Mouse (Mus musculus) CH12.LX (cell line): ENCODE results near the gene Esrrb. TPM values are rescaled to one million over a fixed set of nuclear protein-coding genes. Genes with fewer than 3 reads are reported as not detected.

ENCODE experiments used
- DNase-seq: peaks from one replicate; pipeline ENCODE4 v3.0.0-alpha.2; 2013; ENCODE audit errors: extremely low read depth
- H3K27ac ChIP-seq: 2 replicates; pipeline ENCODE4 v1.5.1; 2012; ENCODE audit warnings: low read depth, mild to moderate bottlenecking, control low read depth, moderate library complexity; ENCODE audit not compliant: insufficient read depth
- H3K27me3 ChIP-seq: replicated peaks from 2 replicates; pipeline ENCODE3; 2012; ENCODE audit warnings: inconsistent platforms
- H3K36me3 ChIP-seq, 2 experiments: replicated peaks in 1 of 2; 2 replicates each; pipeline versions ENCODE3 to v1.6.1; 2012; ENCODE audit warnings: inconsistent platforms in 1 of 2, low read length in 1 of 2, mild to moderate bottlenecking in 1 of 2, mixed read lengths in 1 of 2, moderate library complexity in 1 of 2; ENCODE audit not compliant: control insufficient read depth in 1 of 2, insufficient read depth in 1 of 2
- H3K4me1 ChIP-seq, 2 experiments: 2 replicates each; pipeline ENCODE4 v1.6.1; 2012; ENCODE audit warnings: inconsistent platforms in 1 of 2, moderate library complexity in 1 of 2; ENCODE audit not compliant: insufficient read depth in 2 of 2, control insufficient read depth in 1 of 2
- H3K4me2 ChIP-seq: 2 replicates; pipeline ENCODE4 v1.6.1; 2012; ENCODE audit warnings: low read depth, mild to moderate bottlenecking, control low read depth; ENCODE audit not compliant: poor library complexity, insufficient read depth, severe bottlenecking
- H3K4me3 ChIP-seq, 3 experiments: fragments of 150-350 bp in 1 of 3; sonication (generic) in 1 of 3; replicated peaks in 1 of 3; 2 replicates each; pipeline versions ENCODE3 to v1.5.1; 2011 to 2012; ENCODE audit warnings: low read depth in 2 of 3, low read length in 2 of 3, mild to moderate bottlenecking in 2 of 3, moderate library complexity in 2 of 3, control low read depth in 1 of 3, improper control_type of control experiment in 1 of 3, inconsistent platforms in 1 of 3, mixed read lengths in 1 of 3; ENCODE audit not compliant: poor library complexity in 1 of 3
- H3K79me2 ChIP-seq: replicated peaks from 2 replicates; pipeline ENCODE4 v1.6.1; 2012; ENCODE audit warnings: mild to moderate bottlenecking, moderate library complexity; ENCODE audit not compliant: control insufficient read depth, poor library complexity, insufficient read depth, severe bottlenecking; ENCODE audit errors: extremely low read depth
- H3K9ac ChIP-seq: 2 replicates; pipeline ENCODE4 v1.6.1; 2012; ENCODE audit warnings: low read depth, mild to moderate bottlenecking, control low read depth, moderate library complexity; ENCODE audit not compliant: insufficient read depth
- H3K9me3 ChIP-seq: replicated peaks from 2 replicates; pipeline ENCODE3; 2012; ENCODE audit warnings: low read length, inconsistent platforms, mixed read lengths
- CHD1 ChIP-seq: IDR thresholded peaks from 2 replicates; pipeline ENCODE4 v1.6.1; 2012; ENCODE audit warnings: low read depth, low read length, improper control_type of control experiment, inconsistent platforms
- E2F4 ChIP-seq: IDR thresholded peaks from 2 replicates; pipeline ENCODE4 v1.6.1; 2011; ENCODE audit warnings: low read depth, low read length, improper control_type of control experiment; ENCODE audit not compliant: insufficient replicate concordance
- EP300 ChIP-seq: IDR thresholded peaks from 2 replicates; pipeline ENCODE4 v1.6.1; 2011; ENCODE audit warnings: low read length, improper control_type of control experiment
- KAT2A ChIP-seq: IDR thresholded peaks from 2 replicates; pipeline ENCODE4 v1.6.1; 2012; ENCODE audit warnings: low read length, improper control_type of control experiment, inconsistent platforms; ENCODE audit not compliant: insufficient replicate concordance
- MAZ ChIP-seq: IDR thresholded peaks from 2 replicates; pipeline ENCODE4 v1.6.1; 2012; ENCODE audit warnings: low read depth, mild to moderate bottlenecking, inconsistent platforms, low read length, improper control_type of control experiment, moderate library complexity
- MYC ChIP-seq: IDR thresholded peaks from 2 replicates; pipeline ENCODE4 v1.6.1; 2011; ENCODE audit warnings: low read depth, mild to moderate bottlenecking, improper control_type of control experiment, low read length
- NRF1 ChIP-seq: IDR thresholded peaks from 2 replicates; pipeline ENCODE4 v1.6.1; 2014; ENCODE audit warnings: low read depth, mild to moderate bottlenecking, inconsistent platforms, low read length, improper control_type of control experiment, moderate library complexity
- PAX5 ChIP-seq: IDR thresholded peaks from 2 replicates; pipeline ENCODE4 v1.6.1; 2012; ENCODE audit warnings: low read length, inconsistent platforms, mixed read lengths
- RCOR1 ChIP-seq: conservative IDR thresholded peaks from 2 replicates; pipeline ENCODE4 v1.6.1; 2012; ENCODE audit warnings: low read depth, mild to moderate bottlenecking, inconsistent platforms, low read length, improper control_type of control experiment
- SIN3A ChIP-seq: IDR thresholded peaks from 2 replicates; pipeline ENCODE4 v1.6.1; 2012; ENCODE audit warnings: low read length, improper control_type of control experiment, inconsistent platforms
- SMC3 ChIP-seq: IDR thresholded peaks from 2 replicates; pipeline ENCODE4 v1.6.1; 2011; ENCODE audit warnings: low read depth, low read length, improper control_type of control experiment
- TBP ChIP-seq: conservative IDR thresholded peaks from 2 replicates; pipeline ENCODE4 v1.6.1; 2011; ENCODE audit warnings: low read depth, low read length, improper control_type of control experiment
- TCF12 ChIP-seq: IDR thresholded peaks from 2 replicates; pipeline ENCODE4 v1.6.1; 2014; ENCODE audit warnings: low read depth, mild to moderate bottlenecking, inconsistent platforms, low read length, improper control_type of control experiment
- USF1 ChIP-seq: IDR thresholded peaks from 2 replicates; pipeline ENCODE4 v1.6.1; 2014; ENCODE audit warnings: low read depth, mild to moderate bottlenecking, inconsistent platforms, low read length, improper control_type of control experiment
- USF2 ChIP-seq: conservative IDR thresholded peaks from 2 replicates; pipeline ENCODE4 v1.6.1; 2011; ENCODE audit warnings: low read depth, low read length, improper control_type of control experiment
- ZC3H11A ChIP-seq: IDR thresholded peaks from 2 replicates; pipeline ENCODE4 v1.6.1; 2012; ENCODE audit warnings: low read depth, mild to moderate bottlenecking, inconsistent platforms, low read length, improper control_type of control experiment
- dilution Hi-C: fragments of 300-500 bp; cut with MboI; formaldehyde crosslinking; loops from 2 replicates; pipeline ENCODE4 v1.14.3; 2020; ENCODE audit warnings: low sequenced_read_pairs; ENCODE audit not compliant: extremely low pct_unique_long_range_greater_than_20kb, extremely low pct_ligation_motif_present
- in situ Hi-C: fragments of 300-500 bp; cut with MboI; formaldehyde crosslinking; loops from 3 replicates; pipeline ENCODE4 v1.14.3; 2019; ENCODE audit warnings: low sequenced_read_pairs, low pct_ligation_motif_present, low pct_unique_long_range_greater_than_20kb, mixed read lengths
- polyA plus RNA-seq: library from polyadenylated mRNA; unstranded; fragments of >175 nt; gene quantifications from 2 replicates; pipeline ENCODE4 v1.2.1, GENCODE M21; 2012; ENCODE audit warnings: low read depth; ENCODE audit not compliant: insufficient read length
- total RNA-seq, 2 experiments: library from RNA; depleted of rRNA; stranded (reverse); fragments of 300-350 nt in 1 of 2; fragments of >200 nt in 1 of 2; gene quantifications; 2 replicates each; pipeline ENCODE4 v1.2.3; 2012 to 2014

Esrrb gene
- total and polyA plus RNA-seq, 3 experiments: not detected

DNA sequence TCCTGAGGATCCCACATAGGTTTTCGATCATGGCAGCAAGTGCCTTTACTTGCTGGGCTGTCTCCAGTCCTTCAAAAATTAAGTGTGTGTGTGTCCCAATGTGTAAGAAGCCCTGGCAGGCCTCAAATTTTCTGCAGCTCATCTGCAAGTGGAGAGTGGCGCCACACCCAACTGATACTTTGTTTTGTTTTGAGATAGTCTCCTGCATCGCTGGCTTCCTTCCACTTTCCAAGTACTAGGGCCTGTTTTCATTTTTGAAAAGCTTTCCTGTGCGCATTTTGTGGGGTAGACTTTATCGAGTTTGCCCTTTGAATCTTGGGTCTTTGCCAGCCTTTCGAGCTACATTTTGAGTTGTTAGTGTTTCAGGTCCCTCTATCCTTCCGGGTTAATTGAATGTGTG lies 115.1 kb downstream of the Esrrb start:
- Histone ChIP-seq H3K36me3 (no peaks in the 10 kb centered on the region), H3K4me2 (no peak overlapping the region), H3K4me3 (no peak overlapping the region), H3K4me1 (no peaks in the 10 kb centered on the region), H3K27me3 (peaks cover 93% of the 10 kb centered on the region), H3K9ac (no peak overlapping the region), H3K27ac (no peak overlapping the region), H3K9me3 (no peaks in the 10 kb centered on the region), H3K79me2 (no peaks in the 10 kb centered on the region)
- in situ Hi-C loops: no loop called here
- DNase-seq: no peak
- TF ChIP-seq CHD1 (no peak), KAT2A (no peak), TCF12 (no peak), RCOR1 (no peak)
- dilution Hi-C loops: no loop called here

DNA sequence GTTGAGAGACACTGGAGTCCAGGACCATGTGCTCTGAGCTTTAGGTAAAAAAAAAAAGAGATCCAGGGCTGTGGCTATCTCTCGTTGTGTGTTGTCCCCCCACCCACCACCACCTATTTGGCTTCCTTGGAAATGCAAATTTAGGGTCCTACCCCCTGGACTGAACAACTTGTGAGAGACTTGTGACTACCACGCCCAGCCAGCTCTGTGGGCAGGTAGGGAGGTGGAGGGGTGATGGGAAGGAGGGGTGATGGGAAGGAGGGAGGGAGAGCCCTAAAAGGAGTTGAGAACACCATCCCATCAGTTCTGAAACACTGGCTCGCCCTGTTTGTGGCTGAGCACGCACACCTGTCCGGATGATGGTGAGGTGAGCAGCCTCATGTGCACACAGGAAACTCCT lies 118.0 kb downstream of the Esrrb start:
- no peak for TF ChIP-seq USF1
- TF ChIP-seq SMC3: no peak
- no peak for TF ChIP-seq E2F4
- no peak for TF ChIP-seq TBP
- TF ChIP-seq EP300: no peak
- TF ChIP-seq PAX5: no peak
- no peak for TF ChIP-seq ZC3H11A
- TF ChIP-seq MYC: no peak
- TF ChIP-seq CHD1: no peak
- TF ChIP-seq NRF1: no peak
- TF ChIP-seq RCOR1: no peak
- no peak for TF ChIP-seq SIN3A
- no peak for TF ChIP-seq USF2
- TF ChIP-seq MAZ: no peak
- H3K4me3 ChIP-seq: no peak overlapping the region
- no peaks in the 10 kb centered on the region for H3K36me3 ChIP-seq
- in situ Hi-C loops: no loop called here
- no peak overlapping the region for H3K27ac ChIP-seq
- peaks cover 92% of the 10 kb centered on the region for H3K27me3 ChIP-seq
- H3K9me3 ChIP-seq: no peaks in the 10 kb centered on the region
- no peaks in the 10 kb centered on the region for H3K79me2 ChIP-seq
- no peak overlapping the region for H3K4me2 ChIP-seq
- H3K9ac ChIP-seq: no peak overlapping the region
- dilution Hi-C loops: no loop called here
- 0 out of 4 replicates have a peak, but pooled peaks cover 0 to 2% of the 10 kb centered on the region in 2 experiments for H3K4me1 ChIP-seq
- no peak for DNase-seq
